Mouse (Mus musculus) hindbrain, embryonic 12.5 days (tissue): Measurements from ENCODE around the gene Wdr18. TPM values are rescaled to one million over a fixed set of nuclear protein-coding genes. Genes with fewer than 3 reads are reported as not detected.
A peak's percentile ranks its signal among the peaks of the same experiment; 100 is the strongest.

Experiments used
- ATAC-seq: fragments of 200-750 bp; cut with Nextera tagmentation; 2 replicates; pipeline ENCODE4 v1.8.0; 2017; ENCODE audit warnings: moderate TSS enrichment; ENCODE audit not compliant: low FRiP score
- H3K27ac ChIP-seq: fragments of 300-500 bp; sonication (generic); 2 replicates; pipeline ENCODE4 v1.5.1; 2016; ENCODE audit warnings: mild to moderate bottlenecking
- H3K27me3 ChIP-seq: fragments of 300-500 bp; sonication (generic); 2 replicates; pipeline ENCODE4 v1.6.1; 2016; ENCODE audit warnings: mild to moderate bottlenecking
- H3K36me3 ChIP-seq: fragments of 300-500 bp; sonication (generic); 2 replicates; pipeline ENCODE4 v1.6.1; 2016; ENCODE audit warnings: mild to moderate bottlenecking
- H3K4me1 ChIP-seq: fragments of 300-500 bp; sonication (generic); 2 replicates; pipeline ENCODE4 v1.6.1; 2016
- H3K4me2 ChIP-seq: fragments of 300-500 bp; sonication (generic); replicated peaks from 2 replicates; pipeline ENCODE4 v1.6.1; 2016; ENCODE audit warnings: mild to moderate bottlenecking
- H3K4me3 ChIP-seq: fragments of 300-500 bp; sonication (generic); 2 replicates; pipeline ENCODE4 v1.5.1; 2016; ENCODE audit warnings: mild to moderate bottlenecking
- H3K9ac ChIP-seq: fragments of 300-500 bp; sonication (generic); 2 replicates; pipeline ENCODE4 v1.6.1; 2016; ENCODE audit warnings: mild to moderate bottlenecking, moderate library complexity
- H3K9me3 ChIP-seq: fragments of 300-500 bp; sonication (generic); replicated peaks from 2 replicates; pipeline ENCODE4 v1.6.1; 2016; ENCODE audit warnings: mild to moderate bottlenecking
- WGBS: fragments of 180-500 bp; shearing (Covaris S2); methylation state at CpG from one replicate; pipeline ENCODE4 v1.1.7; 2016; 5-methylcytosine and 5-hydroxymethylcytosine counted together
- polyA plus RNA-seq: library from polyadenylated mRNA; unstranded; fragments of >200 nt; fragmentation: Nextera tagmentation; extraction: Ambion mirVana; gene quantifications from 2 replicates; pipeline ENCODE4 v1.2.1, GENCODE M21; 2016

Gene Wdr18
- polyA plus RNA-seq, 1 experiment from 2014 or later, result 100 TPM

DNA sequence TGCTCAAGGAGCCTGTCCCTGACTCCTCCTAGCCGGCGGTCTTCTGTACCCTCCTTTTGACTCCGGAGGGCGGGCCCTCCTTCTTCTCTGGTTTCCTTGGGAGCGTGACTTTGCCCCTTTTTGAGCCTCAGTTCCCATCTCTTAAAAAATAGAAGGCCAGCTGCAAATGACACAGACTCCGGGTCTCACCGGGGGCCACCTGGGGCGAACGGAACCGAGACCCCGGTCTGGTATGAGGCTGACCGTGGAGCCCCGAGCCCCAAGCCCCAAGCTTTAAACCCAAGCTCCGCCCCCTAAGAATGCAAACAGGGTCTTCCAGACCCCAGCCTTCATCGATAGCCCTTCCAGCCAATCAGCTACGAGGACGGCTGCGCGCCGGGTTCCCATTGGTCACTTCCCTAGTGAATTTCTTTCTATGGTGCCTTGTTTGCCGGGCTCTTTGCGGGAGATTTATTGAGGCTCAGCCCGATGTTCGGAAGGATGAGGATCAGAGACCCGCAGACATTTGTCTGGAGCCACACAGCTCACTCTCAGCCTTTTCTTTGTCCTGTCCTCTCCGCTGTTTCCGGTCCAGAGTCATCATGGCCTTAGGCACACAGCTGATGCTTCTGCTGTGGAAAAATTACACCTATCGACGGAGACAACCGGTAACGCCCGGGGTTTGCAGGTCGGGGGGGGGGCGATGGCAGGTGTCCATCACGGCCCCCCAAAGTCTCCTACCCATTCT lies 37.2 kb downstream of the Wdr18 start:
- Histone ChIP-seq H3K4me2 (peak overlapping the region; percentile 76), H3K27ac (peak overlapping the region; percentile 75), H3K9ac (peak overlapping the region; percentile 55), H3K4me3 (peak overlapping the region; percentile 47), H3K27me3 (peaks cover 23% of the 10 kb centered on the region), H3K4me1 (peaks cover 12% of the 10 kb centered on the region), H3K9me3 (no peaks in the 10 kb centered on the region), H3K36me3 (no peaks in the 10 kb centered on the region)
- ATAC-seq, result peak; percentile 83
- WGBS, result under 1% methylated on average over 35 of the region's 35 CpGs

DNA sequence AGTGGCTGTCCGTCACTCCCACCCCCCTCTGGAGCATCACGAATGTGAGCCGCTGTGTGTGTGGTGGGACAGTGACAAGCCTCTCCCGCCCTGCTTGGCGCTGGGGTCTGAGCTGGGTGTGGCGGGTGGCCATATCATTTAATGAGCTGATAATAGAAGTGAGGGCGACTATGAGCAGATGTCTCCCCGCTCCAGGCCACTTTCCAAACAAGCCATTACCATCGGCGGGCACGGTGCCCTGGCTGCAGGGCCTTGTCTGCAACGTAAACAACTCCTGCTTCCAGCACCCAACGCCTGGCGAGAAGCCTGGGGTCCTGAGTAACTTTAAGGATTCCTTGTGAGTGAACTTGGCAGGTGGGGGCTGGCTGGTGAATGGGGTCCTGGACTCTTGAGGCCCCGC lies 37.9 kb downstream of the Wdr18 start:
- Histone ChIP-seq H3K27me3 (peaks cover 29% of the 10 kb centered on the region), H3K4me2 (peak overlapping the region; percentile 76), H3K27ac (peak overlapping the region; percentile 55; the same call in 1 of the 2 replicates), H3K9ac (peak overlapping the region; percentile 55), H3K9me3 (no peaks in the 10 kb centered on the region), H3K4me1 (peaks cover 13% of the 10 kb centered on the region), H3K36me3 (no peaks in the 10 kb centered on the region), H3K4me3 (peak overlapping the region; percentile 47)
- WGBS, result 11% methylated on average over 15 of the region's 15 CpGs
- peak; percentile 38 for ATAC-seq

DNA sequence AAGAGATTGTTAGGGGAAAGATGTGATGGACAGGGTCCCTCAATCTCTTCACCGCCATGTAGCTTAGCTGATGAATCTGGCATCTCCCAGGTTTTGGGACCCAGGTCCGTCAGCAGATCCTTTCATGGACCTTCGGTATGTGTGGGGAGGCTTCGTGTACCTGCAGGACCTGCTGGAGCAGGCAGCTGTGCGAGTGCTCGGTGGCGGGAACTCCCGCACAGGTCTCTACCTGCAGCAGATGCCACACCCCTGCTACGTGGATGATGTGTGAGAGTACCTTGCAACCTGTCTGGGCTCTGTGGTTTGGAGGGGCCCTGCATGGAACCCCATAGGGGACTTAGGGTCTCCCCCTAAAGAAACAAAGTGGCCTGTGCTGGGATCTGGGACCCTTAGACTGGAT lies 42.0 kb downstream of the Wdr18 start:
- no peaks in the 10 kb centered on the region for H3K9me3 ChIP-seq
- no peaks in the 10 kb centered on the region for H3K36me3 ChIP-seq
- no peak overlapping the region for H3K9ac ChIP-seq
- 78% methylated on average over 9 of the region's 9 CpGs for WGBS
- no peak overlapping the region for H3K4me2 ChIP-seq
- H3K27ac ChIP-seq, result no peak overlapping the region
- H3K4me3 ChIP-seq, result no peak overlapping the region
- H3K27me3 ChIP-seq, result peaks cover 46% of the 10 kb centered on the region
- ATAC-seq, result no peak
- peaks cover 16% of the 10 kb centered on the region for H3K4me1 ChIP-seq

DNA sequence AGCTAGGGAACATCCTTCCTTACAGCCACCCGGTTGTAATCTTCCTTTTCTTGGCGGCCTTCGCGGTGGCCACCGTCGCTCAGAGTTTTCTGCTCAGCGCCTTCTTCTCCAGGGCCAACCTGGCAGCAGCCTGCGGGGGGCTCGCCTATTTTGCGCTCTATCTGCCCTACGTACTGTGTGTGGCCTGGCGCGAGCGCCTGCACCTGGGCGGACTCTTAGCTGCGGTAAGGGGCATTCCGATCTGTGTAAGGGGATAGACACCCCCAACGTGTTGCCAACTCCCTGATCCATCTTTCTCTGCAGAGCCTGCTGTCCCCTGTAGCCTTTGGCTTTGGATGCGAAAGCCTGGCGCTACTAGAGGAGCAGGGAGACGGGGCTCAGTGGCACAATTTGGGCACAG lies 42.9 kb downstream of the Wdr18 start:
- peaks cover 46% of the 10 kb centered on the region for H3K27me3 ChIP-seq

DNA sequence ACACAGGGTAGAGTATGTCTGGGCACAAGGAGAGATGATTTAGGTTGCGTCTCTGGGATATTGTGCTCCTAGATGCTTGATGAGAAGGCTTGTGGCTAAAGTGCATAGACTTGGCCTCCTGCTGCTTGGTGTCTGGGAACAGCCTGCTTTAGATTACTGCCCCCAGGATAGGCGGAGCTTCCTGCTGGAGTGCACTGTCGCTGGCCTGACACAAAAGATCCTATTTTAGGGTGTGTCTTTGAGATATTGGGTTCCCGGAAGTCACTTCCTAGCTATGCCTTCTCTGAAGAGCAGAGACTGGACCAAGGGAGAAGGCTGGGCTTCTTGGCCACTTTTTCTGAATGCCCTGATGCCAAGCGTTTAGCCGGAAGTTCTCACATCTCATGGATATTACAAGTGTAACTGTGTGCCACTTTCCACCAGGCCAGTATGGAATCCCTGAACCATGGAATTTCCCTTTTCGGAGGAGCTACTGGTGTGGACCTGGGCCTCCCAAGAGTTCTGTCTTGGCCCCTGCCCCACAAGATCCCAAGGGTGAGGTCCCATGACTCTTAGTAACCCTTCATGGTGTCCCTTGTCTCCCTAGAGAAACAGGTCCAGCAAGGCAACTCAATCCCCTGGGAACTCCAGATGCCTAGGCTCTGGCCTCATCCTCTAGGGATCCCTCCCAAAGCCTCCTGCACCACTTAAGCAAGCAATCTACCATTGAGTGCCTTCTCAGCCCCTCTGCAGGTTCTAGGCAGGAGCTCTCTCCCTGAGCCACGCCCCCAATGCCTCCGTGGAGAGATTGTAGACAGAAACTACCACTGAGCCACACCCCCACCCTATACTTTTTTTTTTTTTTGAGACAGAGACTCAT lies 43.7 kb downstream of the Wdr18 start:
- peaks cover 7% of the 10 kb centered on the region for H3K4me1 ChIP-seq
- H3K9me3 ChIP-seq, result no peaks in the 10 kb centered on the region
- peaks cover 40% of the 10 kb centered on the region for H3K27me3 ChIP-seq
- H3K4me2 ChIP-seq, result no peak overlapping the region
- ATAC-seq, result no peak
- no peak overlapping the region for H3K27ac ChIP-seq
- H3K9ac ChIP-seq, result no peak overlapping the region
- H3K4me3 ChIP-seq, result no peak overlapping the region
- 57% methylated on average over 9 of the region's 9 CpGs for WGBS
- H3K36me3 ChIP-seq, result no peaks in the 10 kb centered on the region

More for the DNA sequence above, 42.9 kb downstream of the Wdr18 start:
- H3K9ac ChIP-seq, result 0 out of 2 replicates have a peak overlapping the region, but pooled peaks have one; percentile 35
- no peak overlapping the region for H3K27ac ChIP-seq
- WGBS, result 14% methylated on average over 21 of the region's 21 CpGs
- ATAC-seq, result no peak
- H3K4me1 ChIP-seq, result peaks cover 13% of the 10 kb centered on the region
- no peaks in the 10 kb centered on the region for H3K36me3 ChIP-seq
- no peaks in the 10 kb centered on the region for H3K9me3 ChIP-seq
- no peak overlapping the region for H3K4me3 ChIP-seq
- no peak overlapping the region for H3K4me2 ChIP-seq

DNA sequence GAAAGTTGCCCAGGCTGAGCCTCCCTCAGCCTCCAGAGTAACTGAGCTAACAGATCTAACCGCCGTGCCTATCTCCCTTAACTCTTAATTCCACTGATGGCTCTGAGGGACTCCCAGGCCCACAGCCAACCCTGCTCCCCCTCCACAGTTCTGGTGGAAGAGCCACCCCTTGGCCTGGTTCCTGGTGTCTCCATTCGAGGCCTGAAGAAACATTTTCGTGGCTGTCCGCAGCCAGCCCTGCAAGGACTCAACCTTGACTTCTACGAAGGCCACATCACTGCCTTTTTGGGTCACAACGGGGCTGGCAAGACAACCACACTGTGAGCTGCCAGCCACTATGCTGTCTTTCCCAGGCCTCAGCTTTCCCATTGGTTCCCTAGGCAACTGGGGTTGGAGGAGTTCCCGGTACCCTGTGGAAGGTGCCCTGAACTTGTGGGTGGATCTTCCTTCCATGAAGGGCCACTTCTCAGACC lies 44.3 kb downstream of the Wdr18 start:
- no peaks in the 10 kb centered on the region for H3K9me3 ChIP-seq
- no peak overlapping the region for H3K9ac ChIP-seq
- no peak overlapping the region for H3K27ac ChIP-seq
- no peak overlapping the region for H3K4me2 ChIP-seq
- ATAC-seq, result no peak
- peaks cover 6% of the 10 kb centered on the region; the same call in 1 of the 2 replicates for H3K36me3 ChIP-seq
- H3K4me1 ChIP-seq, result peaks cover 7% of the 10 kb centered on the region
- no peak overlapping the region for H3K4me3 ChIP-seq
- H3K27me3 ChIP-seq, result peaks cover 36% of the 10 kb centered on the region
- WGBS, result 90% methylated on average over 8 of the region's 8 CpGs

DNA sequence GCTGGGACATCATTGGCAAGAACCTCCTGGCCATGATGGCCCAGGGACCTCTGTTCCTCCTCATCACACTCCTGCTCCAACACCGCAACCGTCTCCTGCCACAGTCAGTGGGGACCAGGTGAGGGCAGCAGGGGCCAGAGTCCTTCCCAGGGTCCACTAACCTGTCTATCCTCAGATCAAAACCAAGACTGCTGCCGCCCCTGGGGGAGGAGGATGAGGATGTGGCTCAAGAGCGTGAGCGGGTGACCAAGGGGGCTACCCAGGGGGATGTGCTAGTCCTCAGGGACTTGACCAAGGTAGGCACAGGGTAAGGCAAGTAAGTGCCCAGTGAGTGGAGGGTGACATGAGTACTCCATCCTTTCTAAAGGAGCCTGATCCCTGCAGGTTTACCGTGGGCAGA lies 51.8 kb downstream of the Wdr18 start:
- H3K27ac ChIP-seq, result no peak overlapping the region
- peaks cover 32% of the 10 kb centered on the region for H3K36me3 ChIP-seq
- 88% methylated on average over 6 of the region's 6 CpGs for WGBS
- H3K9me3 ChIP-seq, result peaks cover 24% of the 10 kb centered on the region
- H3K9ac ChIP-seq, result no peak overlapping the region
- peaks cover 59% of the 10 kb centered on the region for H3K27me3 ChIP-seq
- H3K4me1 ChIP-seq, result no peaks in the 10 kb centered on the region
- no peak overlapping the region for H3K4me2 ChIP-seq
- H3K4me3 ChIP-seq, result no peak overlapping the region
- ATAC-seq, result no peak

DNA sequence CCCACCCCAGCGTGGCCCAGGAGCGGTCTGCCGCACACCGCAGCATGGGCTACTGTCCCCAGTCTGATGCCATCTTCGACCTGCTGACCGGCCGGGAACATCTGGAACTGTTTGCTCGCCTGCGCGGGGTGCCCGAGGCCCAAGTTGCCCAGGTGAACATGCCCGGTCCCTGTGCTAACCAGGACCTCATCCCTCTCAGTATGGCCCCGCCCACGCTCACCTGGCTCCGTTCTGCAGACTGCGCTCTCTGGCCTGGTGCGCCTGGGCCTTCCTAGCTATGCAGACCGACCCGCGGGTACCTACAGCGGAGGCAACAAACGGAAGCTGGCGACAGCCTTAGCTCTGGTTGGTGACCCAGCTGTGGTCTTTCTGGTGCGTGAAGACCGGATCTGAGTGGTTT lies 53.7 kb downstream of the Wdr18 start:
- 27% methylated on average over 25 of the region's 25 CpGs for WGBS
- Histone ChIP-seq H3K36me3 (peaks cover 32% of the 10 kb centered on the region), H3K9ac (no peak overlapping the region), H3K4me1 (no peaks in the 10 kb centered on the region), H3K4me2 (no peak overlapping the region), H3K4me3 (no peak overlapping the region), H3K27ac (no peak overlapping the region), H3K27me3 (peaks cover 68% of the 10 kb centered on the region), H3K9me3 (peaks cover 24% of the 10 kb centered on the region)
- no peak for ATAC-seq

DNA sequence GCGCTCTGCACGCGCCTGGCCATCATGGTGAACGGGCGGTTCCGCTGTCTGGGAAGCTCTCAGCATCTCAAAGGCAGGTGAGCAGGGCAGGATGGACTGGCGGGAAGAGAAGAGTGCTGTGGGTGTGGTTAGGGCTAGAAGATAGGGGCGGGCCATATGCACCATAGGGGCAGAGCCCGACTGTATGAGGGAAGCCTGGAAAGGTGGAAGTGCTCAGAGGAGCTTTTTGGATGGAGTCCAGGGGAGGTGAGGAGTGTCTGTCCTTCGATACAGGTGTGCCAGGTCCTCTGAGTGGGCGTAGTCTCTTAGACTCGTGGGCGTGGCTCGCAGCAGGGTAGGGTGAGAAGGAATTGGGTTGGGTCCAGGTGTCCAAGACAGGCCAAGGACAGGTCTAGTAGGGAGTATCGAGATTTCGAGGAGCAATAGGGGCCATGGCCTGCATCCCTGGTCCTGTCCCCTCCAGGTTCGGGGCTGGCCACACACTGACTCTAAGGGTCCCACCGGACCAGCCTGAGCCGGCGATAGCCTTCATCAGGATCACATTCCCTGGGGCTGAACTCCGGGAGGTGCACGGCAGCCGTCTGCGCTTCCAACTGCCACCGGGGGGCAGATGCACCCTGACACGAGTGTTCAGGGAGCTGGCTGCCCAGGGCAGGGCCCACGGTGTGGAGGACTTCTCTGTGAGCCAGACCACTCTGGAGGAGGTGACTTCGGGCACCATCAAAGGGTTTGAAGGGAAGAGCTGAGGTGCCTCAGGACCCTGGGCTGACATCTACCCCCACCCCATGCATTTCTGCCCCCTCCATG lies 54.7 kb downstream of the Wdr18 start:
- no peak overlapping the region for H3K27ac ChIP-seq
- H3K9ac ChIP-seq, result no peak overlapping the region
- peaks cover 24% of the 10 kb centered on the region for H3K36me3 ChIP-seq
- no peak for ATAC-seq
- H3K4me3 ChIP-seq, result no peak overlapping the region
- 23% methylated on average over 28 of the region's 28 CpGs for WGBS
- peaks cover 5% of the 10 kb centered on the region for H3K4me1 ChIP-seq
- H3K4me2 ChIP-seq, result no peak overlapping the region
- peaks cover 79% of the 10 kb centered on the region for H3K27me3 ChIP-seq
- peaks cover 22% of the 10 kb centered on the region for H3K9me3 ChIP-seq

DNA sequence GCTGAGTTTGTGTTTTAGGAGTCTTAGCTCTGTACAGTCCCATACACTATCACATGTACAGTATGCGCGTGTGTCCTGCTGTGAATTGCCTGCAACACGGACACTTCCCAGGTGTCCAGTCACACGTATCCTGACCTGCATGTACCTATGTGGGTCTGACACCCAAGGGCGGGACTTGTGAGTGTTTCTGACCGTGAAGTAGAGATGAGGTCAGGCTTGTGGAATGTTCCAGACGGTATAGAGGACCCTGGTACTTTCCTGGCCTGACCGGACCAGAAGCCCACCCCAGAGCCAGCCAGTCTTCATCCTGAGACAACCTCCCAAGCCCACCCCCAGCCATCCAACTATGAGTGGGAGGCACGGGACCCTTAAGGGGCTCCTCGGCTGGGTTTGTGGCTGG lies 55.6 kb downstream of the Wdr18 start:
- Histone ChIP-seq H3K4me3 (no peak overlapping the region), H3K27me3 (peaks cover 88% of the 10 kb centered on the region), H3K9ac (no peak overlapping the region), H3K36me3 (peaks cover 16% of the 10 kb centered on the region), H3K27ac (no peak overlapping the region), H3K4me1 (peaks cover 10% of the 10 kb centered on the region), H3K9me3 (peaks cover 14% of the 10 kb centered on the region), H3K4me2 (no peak overlapping the region)
- no peak for ATAC-seq
- WGBS, result 82% methylated on average over 10 of the region's 10 CpGs

DNA sequence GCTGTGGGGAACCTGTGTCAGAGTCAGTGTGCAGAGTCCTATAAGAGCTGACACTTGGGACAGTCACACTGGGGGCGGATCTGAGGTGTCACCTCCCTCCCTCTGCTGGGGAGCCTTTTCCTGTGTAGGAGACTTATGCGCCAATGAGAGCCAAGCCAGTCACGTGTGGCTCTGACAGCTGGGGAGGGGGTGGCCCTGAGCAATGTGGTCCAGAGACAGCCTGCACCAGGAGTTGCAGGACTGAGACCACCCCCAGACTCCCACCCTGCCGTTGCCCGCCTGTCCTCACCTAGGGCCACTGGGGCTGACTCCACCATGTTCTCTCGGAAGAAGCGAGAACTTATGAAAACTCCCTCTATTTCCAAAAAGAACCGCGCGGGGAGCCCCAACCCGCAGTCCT lies 56.6 kb downstream of the Wdr18 start, which contains the start of gene Arhgap45:
Arhgap45 (plus strand) TSS at position 143 of the 400 bp plus-strand sequence.
- H3K4me3 ChIP-seq, result no peak within 1 kb of the TSS
- 70% methylated on average over 11 of the region's 11 CpGs for WGBS

DNA sequence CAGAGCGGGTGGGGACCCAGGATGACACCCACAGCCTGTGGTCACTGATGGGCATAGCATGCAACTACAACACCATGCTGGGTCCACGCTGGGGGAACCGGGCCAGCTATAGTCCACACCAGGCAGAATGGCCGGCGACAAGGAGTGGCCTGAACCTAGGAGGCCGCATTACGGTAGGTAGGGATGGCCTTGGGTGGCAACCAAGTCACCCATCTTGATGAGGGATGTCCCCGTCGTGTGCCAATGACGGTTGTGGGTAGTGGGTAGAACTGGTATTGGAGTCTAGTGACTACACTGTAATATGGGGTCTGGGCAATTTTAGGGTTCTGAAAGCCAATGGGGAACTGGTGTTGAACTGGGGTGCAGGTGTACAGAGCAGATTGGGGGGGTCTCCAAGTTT lies 57.0 kb downstream of the Wdr18 start:
- H3K36me3 ChIP-seq, result peaks cover 2% of the 10 kb centered on the region
- no peak for ATAC-seq
- WGBS, result 90% methylated on average over 10 of the region's 10 CpGs
- H3K4me3 ChIP-seq, result no peak overlapping the region
- no peak overlapping the region for H3K4me2 ChIP-seq
- peaks cover 79% of the 10 kb centered on the region for H3K27me3 ChIP-seq
- H3K4me1 ChIP-seq, result peaks cover 10% of the 10 kb centered on the region
- no peak overlapping the region for H3K9ac ChIP-seq
- H3K27ac ChIP-seq, result no peak overlapping the region
- 0 out of 2 replicates have a peak, but pooled peaks cover 3% of the 10 kb centered on the region for H3K9me3 ChIP-seq

More for the DNA sequence above, 56.6 kb downstream of the Wdr18 start, which contains the start of gene Arhgap45:
- Histone ChIP-seq H3K9me3 (0 out of 2 replicates have a peak, but pooled peaks cover 6% of the 10 kb centered on the region), H3K27me3 (peaks cover 83% of the 10 kb centered on the region), H3K9ac (no peak within 1 kb of the TSS), H3K4me1 (peaks cover 10% of the 10 kb centered on the region), H3K27ac (no peak within 1 kb of the TSS), H3K36me3 (peaks cover 6% of the 10 kb centered on the region), H3K4me2 (no peak within 1 kb of the TSS)
- ATAC-seq, result no peak
